Mouse (Mus musculus): ENCODE results near the gene Chn2. TPM values are rescaled to one million over a fixed set of nuclear protein-coding genes. Genes with fewer than 3 reads are reported as not detected.

The Chn2 gene
- polyA plus RNA-seq, 1 experiment from 2014 or later, result 9.4 TPM

- no peaks in the 10 kb centered on the region for H3K36me3 ChIP-seq (ENCODE audit: control insufficient read depth, insufficient read depth, low read length)
- ATAC-seq (ENCODE audit: low read depth), result no peak
- H3K4me2 ChIP-seq (ENCODE audit: low read depth, low read length), result no peak overlapping the region
- H3K4me3 ChIP-seq (ENCODE audit: low read length), result no peak overlapping the region
- no peak overlapping the region for H3K9ac ChIP-seq (ENCODE audit: low read length)
- peaks cover 2% of the 10 kb centered on the region; the same call in 1 of the 2 replicates for H3K4me1 ChIP-seq (replicated peaks; ENCODE audit: control insufficient read depth, insufficient read depth, low read length)
- H3K9me3 ChIP-seq (ENCODE audit: control insufficient read depth, low read length), result no peaks in the 10 kb centered on the region
- 64% methylated on average over 5 of the region's 5 CpGs for WGBS
- H3K27ac ChIP-seq (ENCODE audit: low read length), result no peak overlapping the region
- no peaks in the 10 kb centered on the region for H3K27me3 ChIP-seq (ENCODE audit: control insufficient read depth, insufficient read depth, low read depth, low read length)
Observed at GRCm38 (mm10) chr6:54253206-54253605, 213.9 kb downstream of the Chn2 start.

GRCm38 (mm10) chr6:54253881-54254280 is 214.5 kb downstream of the Chn2 start:
- Histone ChIP-seq H3K27ac (ENCODE audit: low read length) (no peak overlapping the region), H3K9ac (ENCODE audit: low read length) (no peak overlapping the region), H3K9me3 (ENCODE audit: control insufficient read depth, low read length) (no peaks in the 10 kb centered on the region), H3K27me3 (ENCODE audit: control insufficient read depth, insufficient read depth, low read depth, low read length) (no peaks in the 10 kb centered on the region), H3K4me3 (ENCODE audit: low read length) (no peak overlapping the region), H3K4me2 (ENCODE audit: low read depth, low read length) (no peak overlapping the region), H3K36me3 (ENCODE audit: control insufficient read depth, insufficient read depth, low read length) (no peaks in the 10 kb centered on the region), H3K4me1 (replicated peaks; ENCODE audit: control insufficient read depth, insufficient read depth, low read length) (peaks cover 2% of the 10 kb centered on the region; the same call in 1 of the 2 replicates)
- 67% methylated on average over 7 of the region's 7 CpGs for WGBS
- ATAC-seq (ENCODE audit: low read depth), result no peak

- H3K4me3 ChIP-seq (ENCODE audit: low read length), result no peak overlapping the region
- ATAC-seq (ENCODE audit: low read depth), result no peak
- no peak overlapping the region for H3K4me2 ChIP-seq (ENCODE audit: low read depth, low read length)
- H3K9me3 ChIP-seq (ENCODE audit: control insufficient read depth, low read length), result no peaks in the 10 kb centered on the region
- H3K27ac ChIP-seq (ENCODE audit: low read length), result no peak overlapping the region
- H3K36me3 ChIP-seq (ENCODE audit: control insufficient read depth, insufficient read depth, low read length), result no peaks in the 10 kb centered on the region
- H3K4me1 ChIP-seq (replicated peaks; ENCODE audit: control insufficient read depth, insufficient read depth, low read length), result peaks cover 2% of the 10 kb centered on the region; the same call in 1 of the 2 replicates
- H3K27me3 ChIP-seq (ENCODE audit: control insufficient read depth, insufficient read depth, low read depth, low read length), result no peaks in the 10 kb centered on the region
- no peak overlapping the region for H3K9ac ChIP-seq (ENCODE audit: low read length)
- WGBS, result 61% methylated on average over 6 of the region's 6 CpGs
Observed at GRCm38 (mm10) chr6:54254759-54255158, 215.4 kb downstream of the Chn2 start.

- no peak overlapping the region for H3K4me2 ChIP-seq (ENCODE audit: low read depth, low read length)
- no peak overlapping the region for H3K27ac ChIP-seq (ENCODE audit: low read length)
- ATAC-seq (ENCODE audit: low read depth), result no peak
- H3K4me3 ChIP-seq (ENCODE audit: low read length), result no peak overlapping the region
- H3K27me3 ChIP-seq (ENCODE audit: control insufficient read depth, insufficient read depth, low read depth, low read length), result no peaks in the 10 kb centered on the region
- H3K36me3 ChIP-seq (ENCODE audit: control insufficient read depth, insufficient read depth, low read length), result no peaks in the 10 kb centered on the region
- H3K9me3 ChIP-seq (ENCODE audit: control insufficient read depth, low read length), result no peaks in the 10 kb centered on the region
- H3K9ac ChIP-seq (ENCODE audit: low read length), result no peak overlapping the region
- WGBS, result 74% methylated on average over 11 of the region's 11 CpGs
- peaks cover 2% of the 10 kb centered on the region; the same call in 1 of the 2 replicates for H3K4me1 ChIP-seq (replicated peaks; ENCODE audit: control insufficient read depth, insufficient read depth, low read length)
Observed at GRCm38 (mm10) chr6:54255321-54255720, 216.0 kb downstream of the Chn2 start.

- H3K27me3 ChIP-seq (ENCODE audit: control insufficient read depth, insufficient read depth, low read depth, low read length), result no peaks in the 10 kb centered on the region
- no peak for ATAC-seq (ENCODE audit: low read depth)
- H3K9ac ChIP-seq (ENCODE audit: low read length), result no peak overlapping the region
- H3K36me3 ChIP-seq (ENCODE audit: control insufficient read depth, insufficient read depth, low read length), result no peaks in the 10 kb centered on the region
- H3K27ac ChIP-seq (ENCODE audit: low read length), result no peak overlapping the region
- no peak overlapping the region for H3K4me2 ChIP-seq (ENCODE audit: low read depth, low read length)
- 76% methylated on average over 10 of the region's 10 CpGs for WGBS
- no peaks in the 10 kb centered on the region for H3K9me3 ChIP-seq (ENCODE audit: control insufficient read depth, low read length)
- peaks cover 2% of the 10 kb centered on the region; the same call in 1 of the 2 replicates for H3K4me1 ChIP-seq (replicated peaks; ENCODE audit: control insufficient read depth, insufficient read depth, low read length)
- no peak overlapping the region for H3K4me3 ChIP-seq (ENCODE audit: low read length)
Observed at GRCm38 (mm10) chr6:54256397-54256796, 217.0 kb downstream of the Chn2 start.

- H3K9me3 ChIP-seq (ENCODE audit: control insufficient read depth, low read length), result no peaks in the 10 kb centered on the region
- H3K27ac ChIP-seq (ENCODE audit: low read length), result no peak overlapping the region
- no peaks in the 10 kb centered on the region for H3K36me3 ChIP-seq (ENCODE audit: control insufficient read depth, insufficient read depth, low read length)
- H3K9ac ChIP-seq (ENCODE audit: low read length), result no peak overlapping the region
- no peak for ATAC-seq (ENCODE audit: low read depth)
- WGBS, result 81% methylated on average over 3 of the region's 3 CpGs
- H3K27me3 ChIP-seq (ENCODE audit: control insufficient read depth, insufficient read depth, low read depth, low read length), result no peaks in the 10 kb centered on the region
- H3K4me1 ChIP-seq (replicated peaks; ENCODE audit: control insufficient read depth, insufficient read depth, low read length), result no peaks in the 10 kb centered on the region
- no peak overlapping the region for H3K4me2 ChIP-seq (ENCODE audit: low read depth, low read length)
- no peak overlapping the region for H3K4me3 ChIP-seq (ENCODE audit: low read length)
Observed at GRCm38 (mm10) chr6:54257552-54257951, 218.2 kb downstream of the Chn2 start.

GRCm38 (mm10) chr6:54258462-54258861 is 219.1 kb downstream of the Chn2 start:
- Histone ChIP-seq H3K4me3 (ENCODE audit: low read length) (no peak overlapping the region), H3K36me3 (ENCODE audit: control insufficient read depth, insufficient read depth, low read length) (no peaks in the 10 kb centered on the region), H3K9ac (ENCODE audit: low read length) (no peak overlapping the region), H3K27me3 (ENCODE audit: control insufficient read depth, insufficient read depth, low read depth, low read length) (no peaks in the 10 kb centered on the region), H3K9me3 (ENCODE audit: control insufficient read depth, low read length) (no peaks in the 10 kb centered on the region), H3K4me1 (replicated peaks; ENCODE audit: control insufficient read depth, insufficient read depth, low read length) (no peaks in the 10 kb centered on the region), H3K27ac (ENCODE audit: low read length) (no peak overlapping the region), H3K4me2 (ENCODE audit: low read depth, low read length) (no peak overlapping the region)
- WGBS, result 77% methylated on average over 5 of the region's 5 CpGs
- ATAC-seq (ENCODE audit: low read depth), result no peak

GRCm38 (mm10) chr6:54262732-54263131 is 223.4 kb downstream of the Chn2 start:
- WGBS, result 72% methylated on average over 2 of the region's 2 CpGs
- no peaks in the 10 kb centered on the region for H3K27me3 ChIP-seq (ENCODE audit: control insufficient read depth, insufficient read depth, low read depth, low read length)

GRCm38 (mm10) chr6:54263890-54264289 is 224.5 kb downstream of the Chn2 start:
- Histone ChIP-seq H3K27me3 (ENCODE audit: control insufficient read depth, insufficient read depth, low read depth, low read length) (no peaks in the 10 kb centered on the region), H3K27ac (ENCODE audit: low read length) (no peak overlapping the region), H3K9me3 (ENCODE audit: control insufficient read depth, low read length) (no peaks in the 10 kb centered on the region), H3K9ac (ENCODE audit: low read length) (no peak overlapping the region), H3K4me1 (replicated peaks; ENCODE audit: control insufficient read depth, insufficient read depth, low read length) (no peaks in the 10 kb centered on the region), H3K4me2 (ENCODE audit: low read depth, low read length) (no peak overlapping the region), H3K4me3 (ENCODE audit: low read length) (no peak overlapping the region), H3K36me3 (ENCODE audit: control insufficient read depth, insufficient read depth, low read length) (no peaks in the 10 kb centered on the region)
- no peak for ATAC-seq (ENCODE audit: low read depth)
- 88% methylated on average over 2 of the region's 2 CpGs for WGBS

More at GRCm38 (mm10) chr6:54262732-54263131, 223.4 kb downstream of the Chn2 start:
- Histone ChIP-seq H3K4me2 (ENCODE audit: low read depth, low read length) (no peak overlapping the region), H3K36me3 (ENCODE audit: control insufficient read depth, insufficient read depth, low read length) (no peaks in the 10 kb centered on the region), H3K9me3 (ENCODE audit: control insufficient read depth, low read length) (no peaks in the 10 kb centered on the region), H3K9ac (ENCODE audit: low read length) (no peak overlapping the region), H3K4me1 (replicated peaks; ENCODE audit: control insufficient read depth, insufficient read depth, low read length) (no peaks in the 10 kb centered on the region), H3K4me3 (ENCODE audit: low read length) (no peak overlapping the region), H3K27ac (ENCODE audit: low read length) (no peak overlapping the region)
- ATAC-seq (ENCODE audit: low read depth), result no peak

- H3K4me2 ChIP-seq (ENCODE audit: low read depth, low read length), result no peak overlapping the region
- no peaks in the 10 kb centered on the region for H3K4me1 ChIP-seq (replicated peaks; ENCODE audit: control insufficient read depth, insufficient read depth, low read length)
- no peaks in the 10 kb centered on the region for H3K36me3 ChIP-seq (ENCODE audit: control insufficient read depth, insufficient read depth, low read length)
- H3K27ac ChIP-seq (ENCODE audit: low read length), result no peak overlapping the region
- H3K9me3 ChIP-seq (ENCODE audit: control insufficient read depth, low read length), result no peaks in the 10 kb centered on the region
- 67% methylated on average over 7 of the region's 7 CpGs for WGBS
- H3K27me3 ChIP-seq (ENCODE audit: control insufficient read depth, insufficient read depth, low read depth, low read length), result no peaks in the 10 kb centered on the region
- H3K4me3 ChIP-seq (ENCODE audit: low read length), result no peak overlapping the region
- H3K9ac ChIP-seq (ENCODE audit: low read length), result no peak overlapping the region
- no peak for ATAC-seq (ENCODE audit: low read depth)
Observed at GRCm38 (mm10) chr6:54264537-54264936, 225.2 kb downstream of the Chn2 start.
